Mouse (Mus musculus) adrenal gland, postnatal 14 days (tissue): ENCODE measurements around the gene Rad51b. TPM values are rescaled to one million over a fixed set of nuclear protein-coding genes. Genes with fewer than 3 reads are reported as not detected.

Source experiments
- DNase-seq: peaks from one replicate; pipeline ENCODE4 v3.0.0; 2021; ENCODE audit warnings: mixed read lengths
- total RNA-seq: library from RNA; stranded (reverse); gene quantifications from 2 replicates; pipeline ENCODE4 v1.2.3, GENCODE M21; 2021

The Rad51b gene
- total RNA-seq, 1 experiment from 2014 or later: 1.6 TPM

- DNase-seq: no peak
Measured at GRCm38 (mm10) chr12:79614583-79614953, 317.5 kb downstream of the Rad51b start.

GRCm38 (mm10) chr12:79615717-79616316 lies 318.7 kb downstream of the Rad51b start:
- no peak for DNase-seq

- no peak for DNase-seq
Measured at GRCm38 (mm10) chr12:79619009-79619408, 321.9 kb downstream of the Rad51b start.

GRCm38 (mm10) chr12:79620693-79621092 lies 323.6 kb downstream of the Rad51b start:
- DNase-seq: no peak

GRCm38 (mm10) chr12:79623308-79623707 lies 326.2 kb downstream of the Rad51b start:
- DNase-seq: no peak

GRCm38 (mm10) chr12:79625699-79626554 lies 328.8 kb downstream of the Rad51b start:
- DNase-seq: no peak

GRCm38 (mm10) chr12:79626555-79627080 lies 329.5 kb downstream of the Rad51b start:
- DNase-seq: no peak

GRCm38 (mm10) chr12:79627351-79628120 lies 330.5 kb downstream of the Rad51b start:
- no peak for DNase-seq

- DNase-seq: no peak
Measured at GRCm38 (mm10) chr12:79628121-79628774, 331.2 kb downstream of the Rad51b start.

- no peak for DNase-seq
Measured at GRCm38 (mm10) chr12:79629945-79630850, 333.1 kb downstream of the Rad51b start.

- no peak for DNase-seq
Measured at GRCm38 (mm10) chr12:79633458-79634106, 336.5 kb downstream of the Rad51b start.

GRCm38 (mm10) chr12:79641570-79642285 lies 344.6 kb downstream of the Rad51b start:
- peak; percentile 68 for DNase-seq

- no peak for DNase-seq
Measured at GRCm38 (mm10) chr12:79642715-79643114, 345.6 kb downstream of the Rad51b start.

- DNase-seq: no peak
Measured at GRCm38 (mm10) chr12:79645656-79646055, 348.6 kb downstream of the Rad51b start.

- DNase-seq: peak; percentile 29
Measured at GRCm38 (mm10) chr12:79646646-79647164, 349.6 kb downstream of the Rad51b start.

- DNase-seq: peak; percentile 9
Measured at GRCm38 (mm10) chr12:79647382-79647781, 350.3 kb downstream of the Rad51b start.

- DNase-seq: no peak
Measured at GRCm38 (mm10) chr12:79647976-79648375, 350.9 kb downstream of the Rad51b start.

- no peak for DNase-seq
Measured at GRCm38 (mm10) chr12:79648812-79649700, 352.0 kb downstream of the Rad51b start.
